Mouse (Mus musculus): ENCODE measurements around the gene Mafg.

Mafg gene

DNA sequence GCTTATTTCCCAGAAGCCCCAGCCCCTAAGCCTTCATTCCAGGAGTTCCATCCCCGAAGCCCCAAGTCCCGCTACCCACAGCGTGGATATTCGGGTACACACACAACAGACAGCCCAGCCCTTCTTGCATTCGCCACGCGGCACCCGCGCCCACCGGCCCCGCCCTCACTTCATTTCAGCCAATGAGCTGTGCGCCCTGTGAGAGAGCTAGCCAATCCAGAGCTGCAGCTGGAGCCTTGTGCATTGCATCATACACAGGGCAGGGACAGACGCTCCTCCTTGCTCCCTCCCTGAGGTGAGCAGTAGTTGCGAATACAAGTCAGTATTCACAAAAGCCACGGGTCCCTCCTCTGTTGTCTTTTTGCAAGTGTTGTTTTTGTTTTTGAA, 10.2 kb upstream of the Mafg start, which contains the start of gene Pycr1:
Pycr1 (minus strand) TSS at position 169 of the 387 bp plus-strand sequence.
- peak; percentile 89 for DNase-seq

- no peak for DNase-seq
Measured at GRCm38 (mm10) chr11:120642939-120643600, 9.7 kb upstream of the Mafg start.

- DNase-seq, result no peak
Measured at GRCm38 (mm10) chr11:120641869-120642268, 8.5 kb upstream of the Mafg start.

GRCm38 (mm10) chr11:120641255-120641654, 7.9 kb upstream of the Mafg start:
- DNase-seq, result no peak

DNA sequence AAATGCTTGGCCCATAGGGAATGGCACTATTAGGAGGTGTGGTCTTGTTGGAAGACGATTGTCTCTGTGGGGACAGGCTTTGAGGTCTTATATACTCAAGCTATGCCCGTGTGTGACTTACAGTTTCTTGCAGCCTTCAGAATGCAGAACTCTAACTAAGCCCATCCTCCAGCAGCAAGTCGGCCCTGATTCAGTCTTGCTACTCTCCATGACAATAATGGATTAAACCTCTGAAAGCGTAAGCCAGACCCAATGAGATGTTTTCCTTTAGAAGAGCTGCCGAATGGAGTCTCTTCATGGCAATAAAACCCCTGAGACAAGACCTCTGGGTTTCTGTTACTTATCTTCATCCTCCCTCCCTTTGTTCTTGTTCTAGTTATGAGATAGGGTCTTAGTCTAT, 1.4 kb upstream of the Mafg start:
- no peak for DNase-seq

DNA sequence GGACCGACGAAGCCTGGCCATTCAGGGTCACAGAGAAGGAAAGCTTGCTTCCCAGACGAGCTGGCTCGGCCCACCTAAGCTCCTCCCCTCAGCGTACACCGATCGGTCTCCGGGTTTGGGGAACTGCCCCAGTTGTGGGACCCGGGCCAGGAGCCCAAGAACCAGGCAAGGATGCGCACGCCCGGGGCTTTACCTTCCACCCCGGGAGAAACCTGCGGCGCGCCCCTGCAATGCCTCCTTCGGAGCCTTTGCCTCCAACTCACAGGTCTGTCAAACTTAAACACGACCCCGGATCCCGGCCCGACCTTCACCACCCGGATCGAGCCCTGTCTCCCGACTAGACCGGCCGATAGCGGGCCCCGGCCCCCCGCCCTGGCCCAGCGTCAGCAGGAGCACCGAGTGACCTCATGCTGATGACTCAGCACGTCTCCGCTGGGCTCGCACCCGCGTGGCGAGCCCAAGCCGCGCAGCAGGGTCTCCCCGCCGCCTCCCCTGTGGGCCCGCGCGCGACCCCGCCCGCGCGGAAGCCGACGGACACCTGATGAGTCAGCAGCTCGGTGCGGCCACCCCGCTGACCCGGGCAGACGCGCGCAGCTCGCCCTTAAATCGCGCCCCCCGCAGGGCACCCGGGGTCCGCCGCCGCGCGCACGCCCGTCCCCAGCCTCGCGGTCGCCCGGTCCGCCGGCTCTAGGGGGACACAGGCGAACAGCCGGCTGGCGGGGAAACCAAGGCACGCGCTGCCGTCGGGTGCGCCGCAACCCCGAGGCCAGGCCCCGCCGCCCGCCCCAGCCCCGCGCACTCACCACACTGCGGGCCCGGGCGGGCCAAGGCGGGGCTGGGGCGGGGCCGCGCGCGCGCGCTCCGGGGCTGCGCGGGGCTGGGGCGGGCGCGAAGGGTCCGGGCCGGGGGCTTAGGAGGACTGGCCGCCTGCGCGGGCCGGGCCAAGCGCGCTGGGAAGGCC, 561 bp downstream of the Mafg start:
- peak; percentile 62 for DNase-seq

DNA sequence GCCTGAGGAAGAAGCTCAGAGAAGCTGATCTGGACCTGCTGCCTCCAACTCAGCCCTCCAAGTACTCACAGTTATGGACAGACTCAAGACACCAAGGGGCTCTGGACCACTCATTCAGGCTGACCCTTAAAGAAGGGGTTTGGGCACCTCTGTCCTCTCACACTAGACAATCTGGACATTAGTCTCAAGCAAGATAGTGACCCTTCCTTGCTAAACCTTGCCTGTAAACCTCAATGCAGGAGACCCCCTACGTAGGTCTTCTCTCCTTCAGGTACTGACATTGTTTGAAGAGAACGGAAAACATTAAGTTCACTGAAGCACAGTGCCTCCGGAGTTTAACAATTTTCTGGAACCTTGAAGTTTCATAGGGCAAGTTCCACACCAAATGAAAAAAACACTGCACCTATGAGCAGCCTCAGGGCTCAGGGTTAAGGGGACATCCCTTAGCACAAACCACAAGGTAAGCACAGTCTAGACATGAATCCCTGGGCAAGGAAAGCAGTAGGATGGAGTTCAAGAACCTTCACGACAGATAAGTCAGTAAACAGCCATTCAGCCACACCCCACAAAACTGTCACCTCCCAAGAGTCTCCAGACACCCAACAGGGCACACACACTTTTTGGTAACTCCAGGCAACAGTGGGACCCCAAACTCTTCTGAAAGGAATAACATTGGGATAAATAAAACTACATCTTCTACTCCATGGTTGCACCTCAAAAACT, 1.5 kb downstream of the Mafg start:
- no peak for DNase-seq

DNA sequence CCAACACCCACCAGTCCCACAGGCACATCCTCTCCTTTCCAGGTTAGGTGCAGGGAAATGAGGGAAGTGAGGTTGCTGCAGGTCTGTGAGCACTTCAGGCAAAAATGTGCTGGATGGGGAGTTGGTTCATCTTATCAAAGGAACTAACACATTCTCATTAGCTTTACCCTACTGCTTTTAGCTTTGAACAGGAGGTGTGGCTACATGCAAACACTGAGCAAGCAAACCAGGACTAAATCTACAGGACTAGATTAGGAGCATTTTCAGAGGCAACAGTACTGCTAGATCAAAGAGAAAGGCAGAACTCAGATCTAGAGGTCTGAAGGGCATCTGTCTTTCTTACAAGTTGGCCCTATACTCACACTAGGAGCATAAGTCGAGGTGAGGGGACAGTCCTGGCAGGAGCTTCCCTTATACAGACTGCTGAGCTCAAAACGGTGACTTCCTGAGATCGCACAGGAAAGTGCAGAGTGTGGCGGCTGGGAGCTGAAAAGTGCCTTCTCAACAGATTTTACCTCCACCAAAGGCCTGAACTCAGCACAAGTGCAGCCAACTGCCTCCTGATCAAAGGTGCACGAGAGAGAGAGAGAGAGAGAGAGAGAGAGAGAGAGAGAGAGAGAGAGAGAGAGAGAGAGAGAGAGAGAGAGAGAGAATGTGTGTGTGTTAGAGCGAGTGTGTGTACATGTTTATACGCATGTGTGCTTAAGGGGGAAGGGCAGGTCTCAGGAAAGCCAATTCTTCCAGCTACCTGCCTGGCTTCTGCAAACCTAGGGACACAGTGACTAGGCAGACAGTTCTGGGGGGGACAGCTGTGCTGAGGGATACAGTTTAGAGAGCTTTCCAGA, 2.3 kb downstream of the Mafg start:
- no peak for DNase-seq

DNA sequence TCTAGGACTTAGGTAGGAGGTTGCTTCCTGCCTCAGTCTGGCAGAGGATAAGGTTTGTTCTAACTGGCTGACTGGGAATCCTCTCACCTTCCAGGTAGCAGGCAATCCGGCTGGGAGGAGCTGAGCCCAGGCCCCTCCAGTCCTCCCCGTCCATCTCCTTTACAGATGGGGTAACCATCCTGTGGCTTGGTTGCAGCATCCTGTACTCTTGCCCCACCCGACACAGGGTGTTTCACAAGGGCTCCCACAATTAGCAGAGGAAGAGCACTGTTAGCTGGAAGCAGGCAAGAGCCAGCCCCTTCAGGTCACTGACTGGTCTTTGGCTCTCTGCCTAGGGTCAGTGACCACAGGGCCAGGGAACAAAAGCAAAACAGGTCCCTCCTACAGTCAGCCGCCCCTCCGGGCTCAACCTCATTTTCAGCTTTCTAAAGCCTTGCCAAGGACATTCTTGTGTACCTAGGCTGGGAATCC, 3.0 kb downstream of the Mafg start:
- DNase-seq, result no peak

- no peak for DNase-seq
Measured at GRCm38 (mm10) chr11:120629911-120630310, 3.5 kb downstream of the Mafg start.

GRCm38 (mm10) chr11:120629341-120629730, 4.1 kb downstream of the Mafg start:
- no peak for DNase-seq

GRCm38 (mm10) chr11:120628601-120629340, 4.6 kb downstream of the Mafg start:
- no peak for DNase-seq

GRCm38 (mm10) chr11:120627468-120628300, 5.7 kb downstream of the Mafg start:
- DNase-seq, result no peak

DNA sequence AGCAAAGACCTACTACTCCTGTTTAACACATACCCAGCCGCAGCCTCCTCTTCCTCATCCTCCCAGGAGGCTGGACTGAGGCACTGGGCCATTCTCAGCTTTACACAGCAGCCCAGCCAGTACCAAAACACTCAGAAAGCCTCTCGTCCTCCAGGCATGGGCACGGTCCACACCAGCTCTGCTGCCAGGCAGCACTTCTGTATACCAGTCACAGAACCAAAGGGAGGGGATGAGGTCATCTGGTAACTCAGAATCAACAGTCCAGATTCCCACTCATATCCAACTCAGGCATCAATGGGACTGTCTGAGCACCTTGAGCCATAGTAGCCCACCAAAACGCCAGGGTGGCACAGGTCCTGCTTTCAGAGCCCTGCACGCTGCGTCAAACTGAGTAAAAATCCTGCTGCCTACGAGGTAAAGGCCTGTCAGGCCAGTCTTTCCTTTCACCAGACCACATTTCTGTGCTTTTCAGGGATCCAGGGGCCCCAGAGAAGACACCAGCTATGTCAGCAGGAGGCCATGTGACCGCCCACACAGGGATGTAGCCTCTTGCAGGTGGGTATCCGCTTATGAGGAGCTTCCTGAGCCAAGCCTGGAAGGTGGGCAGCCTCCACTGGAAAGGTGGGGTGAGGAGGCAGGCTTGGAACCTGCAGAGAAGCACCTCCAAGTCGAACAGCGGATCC, 6.5 kb downstream of the Mafg start:
- no peak for DNase-seq

GRCm38 (mm10) chr11:120625152-120625775, 8.1 kb downstream of the Mafg start, which contains the start of gene Sirt7:
TSS of gene Sirt7 (minus strand) at chr11:120625240.
- no peak for DNase-seq

DNA sequence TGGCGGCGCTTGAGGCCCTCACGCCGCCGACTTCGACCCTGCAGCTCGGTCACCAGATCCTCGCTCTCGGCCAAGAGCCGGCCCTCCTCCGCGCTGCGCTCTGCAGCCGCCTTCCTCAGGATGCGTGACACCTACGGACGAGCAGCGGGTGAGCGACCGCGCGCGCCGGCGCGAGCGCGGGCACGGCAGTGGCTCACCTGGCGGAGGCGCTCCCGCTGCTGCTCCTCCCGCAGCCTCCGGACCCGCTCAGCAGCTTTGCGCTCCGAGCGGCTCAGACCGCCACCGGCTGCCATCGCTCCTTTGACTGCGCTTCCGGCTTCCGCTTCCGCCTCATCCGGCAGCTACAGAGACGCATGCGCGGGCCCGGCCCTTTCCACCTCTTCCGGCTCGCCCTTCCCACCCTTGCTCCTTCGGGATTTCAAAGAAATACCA, 8.7 kb downstream of the Mafg start:
- peak; percentile 78 for DNase-seq

DNA sequence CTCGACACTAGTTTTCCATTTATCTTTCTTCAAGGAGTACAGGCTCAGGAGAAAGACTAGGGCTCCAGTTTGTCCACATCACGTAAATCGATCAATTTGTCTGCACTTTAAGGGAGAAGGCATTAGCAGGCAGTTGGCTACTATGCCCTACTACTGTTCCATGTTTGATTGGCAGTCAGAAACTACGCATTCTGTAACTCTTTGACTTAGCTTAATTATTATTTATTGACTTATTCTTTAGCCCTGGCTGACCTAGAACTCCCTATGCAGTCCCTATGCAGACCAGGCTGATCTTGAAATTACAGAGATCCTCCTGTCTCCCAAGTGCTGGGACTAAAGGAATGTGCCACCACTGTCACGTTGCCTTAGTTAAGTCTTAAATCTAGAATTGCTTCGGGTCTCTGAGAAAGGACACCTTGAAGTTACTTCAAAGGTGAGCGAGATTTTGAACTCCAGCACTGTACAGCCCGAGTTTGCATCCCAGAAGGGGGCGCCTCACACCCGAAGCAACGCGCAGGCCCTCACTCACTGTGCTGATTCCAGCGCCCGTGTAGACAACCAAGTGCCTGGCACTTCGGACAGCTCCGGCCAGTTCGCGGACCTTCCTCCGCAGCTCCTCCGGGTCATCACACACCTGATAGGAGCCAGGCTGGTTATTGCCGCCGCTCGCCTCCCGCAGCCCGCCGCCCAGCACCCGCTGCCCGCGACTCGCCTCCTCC, 9.3 kb downstream of the Mafg start:
- DNase-seq, result no peak

DNA sequence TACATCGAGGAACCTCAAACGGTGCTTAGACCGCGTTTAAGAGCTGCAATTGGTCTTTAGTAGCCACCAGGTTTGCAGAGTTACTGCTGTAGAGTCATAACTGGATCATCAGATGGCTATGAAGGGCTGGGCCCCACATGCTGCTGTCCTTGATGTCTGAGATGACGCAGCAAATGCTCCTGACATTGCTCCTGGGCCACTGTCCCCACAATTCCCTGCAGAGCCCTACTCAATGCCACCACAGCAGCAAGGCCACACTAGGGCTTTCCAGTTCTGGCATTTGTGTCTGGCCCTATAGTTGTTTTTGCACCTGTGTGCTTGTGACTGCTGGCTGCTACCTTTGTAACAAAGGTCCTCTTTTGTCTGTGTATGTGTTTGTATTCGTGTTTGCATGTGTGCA, 10.6 kb downstream of the Mafg start:
- no peak for DNase-seq

- DNase-seq, result no peak
Measured at GRCm38 (mm10) chr11:120620195-120620594, 13.2 kb downstream of the Mafg start.
